Mouse (Mus musculus) common myeloid progenitor, adult 5-6 weeks (primary cell): Measurements from ENCODE around the gene Lrrtm3. TPM values are rescaled to one million over a fixed set of nuclear protein-coding genes. Genes with fewer than 3 reads are reported as not detected.

ENCODE experiments used
- ATAC-seq: replicated peaks from 2 replicates; pipeline ENCODE4 v1.8.0; 2016; ENCODE audit warnings: low read depth, mild to moderate bottlenecking, moderate TSS enrichment, inconsistent platforms; ENCODE audit not compliant: poor library complexity, severe bottlenecking
- total RNA-seq: library from RNA; stranded (forward); fragments of 200-1000, 187-1606 nt; gene quantifications from 2 replicates; pipeline ENCODE4 v1.2.3, GENCODE M21; 2017

Lrrtm3 gene
- total RNA-seq = not detected in 2 replicates

- peak; percentile 83 for ATAC-seq
These were observed at the start of gene Lrrtm3 for GRCm38 (mm10) chr10:64089680-64090460. TSS of gene Lrrtm3 (minus strand) at chr10:64090277.

- no peak for ATAC-seq
These were observed 45.4 kb upstream of the Lrrtm3 start for GRCm38 (mm10) chr10:64135481-64135880.

- no peak for ATAC-seq
These were observed 43.4 kb upstream of the Lrrtm3 start for GRCm38 (mm10) chr10:64133461-64133860.

GRCm38 (mm10) chr10:64130397-64131150 lies 40.5 kb upstream of the Lrrtm3 start:
- no peak for ATAC-seq

- no peak for ATAC-seq
These were observed 28.8 kb upstream of the Lrrtm3 start for GRCm38 (mm10) chr10:64118833-64119232.

- no peak for ATAC-seq
These were observed 25.2 kb upstream of the Lrrtm3 start for GRCm38 (mm10) chr10:64115246-64115645.

GRCm38 (mm10) chr10:64096532-64096931 lies 6.5 kb upstream of the Lrrtm3 start:
- ATAC-seq = no peak

GRCm38 (mm10) chr10:64088774-64089460 lies 1.2 kb downstream of the Lrrtm3 start:
- no peak for ATAC-seq

GRCm38 (mm10) chr10:64087936-64088773 lies 1.9 kb downstream of the Lrrtm3 start:
- ATAC-seq = no peak

GRCm38 (mm10) chr10:64087521-64087920 lies 2.6 kb downstream of the Lrrtm3 start:
- no peak for ATAC-seq

GRCm38 (mm10) chr10:64086567-64087391 lies 3.3 kb downstream of the Lrrtm3 start:
- ATAC-seq = no peak

GRCm38 (mm10) chr10:64086183-64086566 lies 3.9 kb downstream of the Lrrtm3 start:
- ATAC-seq = no peak

- peak; percentile 79 for ATAC-seq
These were observed 5.6 kb downstream of the Lrrtm3 start for GRCm38 (mm10) chr10:64084465-64084864.

GRCm38 (mm10) chr10:64083813-64084212 lies 6.3 kb downstream of the Lrrtm3 start:
- ATAC-seq = no peak

- no peak for ATAC-seq
These were observed 7.7 kb downstream of the Lrrtm3 start for GRCm38 (mm10) chr10:64082345-64082744.

GRCm38 (mm10) chr10:64076410-64077052 lies 13.5 kb downstream of the Lrrtm3 start:
- ATAC-seq = no peak

GRCm38 (mm10) chr10:64075944-64076343 lies 14.1 kb downstream of the Lrrtm3 start:
- ATAC-seq = no peak

GRCm38 (mm10) chr10:64063704-64064103 lies 26.4 kb downstream of the Lrrtm3 start:
- no peak for ATAC-seq

- ATAC-seq = no peak
These were observed 40.1 kb downstream of the Lrrtm3 start for GRCm38 (mm10) chr10:64049946-64050345.
